Mouse (Mus musculus) subcutaneous adipose tissue, adult 2 months (tissue): Measurements from ENCODE around the gene Ctsk. TPM values are rescaled to one million over a fixed set of nuclear protein-coding genes. Genes with fewer than 3 reads are reported as not detected.

Experiments used
- polyA plus RNA-seq: library from polyadenylated mRNA; depleted of rRNA; stranded (reverse); fragments of >200 nt; gene quantifications from 2 replicates; pipeline ENCODE4 v1.2.3, GENCODE M21; 2012; ENCODE audit warnings: low replicate concordance; rRNA removed

Ctsk gene
- polyA plus RNA-seq: 18.7 and 41.3 TPM in 2 replicates

DNA sequence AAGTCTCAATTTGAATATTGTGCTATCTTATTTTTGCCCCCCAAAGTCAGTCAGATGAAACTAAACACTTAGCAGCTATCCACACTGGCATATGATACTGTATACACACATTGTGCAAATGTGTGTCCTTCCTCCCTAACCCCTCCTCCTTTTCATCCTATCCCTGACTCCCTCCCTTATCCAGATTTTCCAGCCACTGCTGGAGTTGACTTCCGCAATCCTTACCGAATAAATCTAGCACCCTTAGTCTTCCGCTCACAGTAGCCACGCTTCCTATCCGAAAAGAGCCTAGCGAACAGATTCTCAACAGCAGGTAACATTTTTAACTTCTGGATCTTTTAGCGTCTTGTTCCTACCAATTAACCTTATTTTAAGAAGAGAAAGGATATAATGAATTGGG lies at the start of gene Ctsk:
TSS of gene Ctsk (plus strand) at position 233 of the 400 bp plus-strand sequence.

DNA sequence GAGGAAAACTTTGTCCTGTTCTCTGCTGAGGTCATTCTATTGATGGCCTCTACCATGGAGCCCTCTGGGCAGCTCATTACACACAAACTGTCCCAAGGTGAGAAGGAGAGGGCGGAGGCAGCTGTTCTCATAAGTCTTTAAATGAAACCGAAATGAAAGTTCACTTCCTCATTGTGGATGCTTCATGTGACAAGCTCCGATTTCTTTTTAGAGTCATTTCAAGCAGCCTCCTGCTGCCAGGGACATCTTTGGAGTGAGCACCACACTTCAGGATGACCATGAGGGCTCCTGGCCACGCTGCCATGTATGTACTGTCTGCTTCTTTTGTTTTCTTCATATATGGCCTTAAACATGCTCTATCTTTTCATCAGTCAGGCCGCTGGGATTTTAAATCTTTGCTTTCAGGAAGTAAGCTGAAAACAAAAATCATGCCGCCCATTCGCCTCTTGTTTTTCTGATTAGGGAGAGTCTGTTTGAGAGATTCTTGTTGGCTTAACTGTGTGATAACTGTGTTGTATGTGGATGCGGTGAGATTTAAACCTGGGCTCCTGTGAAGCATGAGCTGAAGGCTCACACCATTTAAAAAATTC lies 27.7 kb downstream of the Ctsk start, which contains the start of gene Ctss:
TSS of gene Ctss (plus strand) at position 165 of the 590 bp plus-strand sequence.

Other genes with a start within 250 kb of the Ctsk start
- 0.09 and 6.4 TPM in 2 replicates for gene Bnipl, start 248.1 kb upstream of the Ctsk start, polyA plus RNA-seq
- 82.0 and 89.1 TPM in 2 replicates for gene Mindy1, start 217.9 kb upstream of the Ctsk start, polyA plus RNA-seq
- gene Prune1, start 217.2 kb upstream of the Ctsk start, polyA plus RNA-seq: 28.9 and 29.2 TPM in 2 replicates
- 4.1 and 7.0 TPM in 2 replicates for gene Anxa9, start 192.1 kb upstream of the Ctsk start, polyA plus RNA-seq
- 136 and 146 TPM in 2 replicates for gene Cers2, start 184.5 kb upstream of the Ctsk start, polyA plus RNA-seq
- 12.4 and 26.7 TPM in 2 replicates for gene Setdb1, start 142.1 kb upstream of the Ctsk start, polyA plus RNA-seq
- gene 4930558C23Rik, start 96.4 kb upstream of the Ctsk start, polyA plus RNA-seq: not detected in 2 replicates
- gene Arnt, start 64.9 kb upstream of the Ctsk start, polyA plus RNA-seq: 42.1 and 43.1 TPM in 2 replicates
- 26.9 and 63.6 TPM in 2 replicates for gene Ctss, start 27.5 kb downstream of the Ctsk start, polyA plus RNA-seq
- not detected in 2 replicates for gene Hormad1, start 60.4 kb downstream of the Ctsk start, polyA plus RNA-seq
- 8.7 and 12.1 TPM in 2 replicates for gene Golph3l, start 89.7 kb downstream of the Ctsk start, polyA plus RNA-seq
- 12.2 and 18.1 TPM in 2 replicates for gene Ensa, start 125.7 kb downstream of the Ctsk start, polyA plus RNA-seq
- 33.3 and 71.8 TPM in 2 replicates for gene Mcl1, start 159.5 kb downstream of the Ctsk start, polyA plus RNA-seq
- gene Adamtsl4, start 188.7 kb downstream of the Ctsk start, polyA plus RNA-seq: 21.6 and 36.6 TPM in 2 replicates
- gene Ecm1, start 240.3 kb downstream of the Ctsk start, polyA plus RNA-seq: 371 and 414 TPM in 2 replicates